Comparison of ENCODE assay signal across 15 mouse cellular contexts in the genomic region with DNA sequence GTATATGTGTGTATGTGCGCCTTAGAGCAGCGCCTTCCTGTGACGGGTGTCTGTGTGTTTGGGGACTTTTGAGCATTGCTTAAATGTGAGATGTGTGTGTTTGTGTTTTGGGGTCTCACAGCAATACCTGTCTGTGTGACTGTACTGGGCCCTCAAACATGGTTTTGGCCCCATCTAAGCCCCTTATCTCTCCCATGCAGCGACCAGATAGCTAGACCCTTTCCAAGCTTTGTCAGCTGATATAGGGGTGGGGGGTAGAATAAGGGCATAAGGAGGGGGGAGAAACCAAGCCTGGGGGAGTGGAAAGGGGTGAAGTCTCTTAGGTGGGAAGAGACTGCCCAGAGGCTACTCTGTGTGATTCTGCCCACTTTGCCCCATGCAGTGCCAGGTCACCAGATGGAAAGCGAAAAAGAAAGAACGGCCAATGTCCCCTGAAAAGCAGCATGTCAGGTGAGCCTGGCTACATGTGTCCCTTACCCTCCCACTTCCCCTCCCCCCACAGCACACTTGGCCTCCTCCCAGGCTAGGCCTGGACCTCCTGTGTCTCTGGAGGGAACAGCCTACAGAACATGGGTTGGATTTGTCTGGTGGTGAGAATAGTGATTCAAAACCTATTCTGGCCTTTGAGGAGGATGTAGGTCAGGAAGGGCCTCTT. TPM values are rescaled to one million over a fixed set of nuclear protein-coding genes. Genes with fewer than 3 reads are reported as not detected.
DNase-seq lines count a peak whose midpoint lies in the region; ATAC-seq and TF ChIP-seq lines count a peak whose summit lies in the region.
"Had no signal": no experiment of that assay in that cellular context is flagged by ENCODE, and none has a peak within 500 bp of the region (broad histone marks: within the 10 kb centered on the region; RNA-seq: fewer than 3 reads in every experiment).

No protein-coding gene starts in this region.

- H3K4me3 ChIP-seq in cerebellum, adult 2 months (replicated peaks; ENCODE audit: insufficient read depth, low read depth, low read length) = no peak overlapping the region
- no peak overlapping the region for H3K4me3 ChIP-seq in intestine, embryonic 15.5 days (replicated peaks)
- no peak overlapping the region for H3K4me3 ChIP-seq in intestine, embryonic 16.5 days (ENCODE audit: low read length)
- H3K4me3 ChIP-seq in liver, embryonic 12.5 days = peak overlapping the region; percentile 19
- H3K4me3 ChIP-seq in forebrain, embryonic 10.5 days = no peak overlapping the region
- H3K4me3 ChIP-seq: forebrain, embryonic 12.5 days; lung, embryonic 15.5 days; myocyte had no signal

- no peak overlapping the region for H3K9ac ChIP-seq in intestine, embryonic 15.5 days
- no peak overlapping the region for H3K9ac ChIP-seq in intestine, embryonic 16.5 days (ENCODE audit: low read depth, low read length)
- H3K9ac ChIP-seq in liver, embryonic 12.5 days = peak overlapping the region; percentile 58
- H3K9ac ChIP-seq: forebrain, embryonic 12.5 days; lung, embryonic 15.5 days had no signal

- DNase-seq in cerebellum, adult 2 months = peak; percentile 59 to 65
- DNase-seq in cerebellum, postnatal 36 days = no peak
- DNase-seq in brain, adult 2 months (ENCODE audit: low read depth, low spot score) = peak; percentile 65
- no peak for DNase-seq in forebrain, embryonic 10.5 days (ENCODE audit: extremely low spot score, low spot score)
- no peak for DNase-seq in adrenal gland, adult 8-10 months
- DNase-seq: adrenal gland, postnatal 36 days; left cerebral cortex, postnatal 4 days; right cerebral cortex, postnatal 14 days had no signal

- peaks cover 52% of the 10 kb centered on the region for H3K4me1 ChIP-seq in cerebellum, adult 2 months (ENCODE audit: control insufficient read depth, insufficient read depth, low read length)
- peaks cover 49% of the 10 kb centered on the region for H3K4me1 ChIP-seq in intestine, embryonic 15.5 days (replicated peaks)
- H3K4me1 ChIP-seq in intestine, embryonic 16.5 days (ENCODE audit: control insufficient read depth, insufficient read depth, low read length) = peaks cover 53% of the 10 kb centered on the region
- peaks cover 66% of the 10 kb centered on the region for H3K4me1 ChIP-seq in liver, embryonic 12.5 days
- H3K4me1 ChIP-seq in forebrain, embryonic 10.5 days = peaks cover 35% of the 10 kb centered on the region

- TF ChIP-seq CTCF in cerebellum, adult 2 months (IDR thresholded peaks at IDR 0.05; ENCODE audit: borderline replicate concordance, insufficient read depth, low read depth, low read length) = no peak

- no peak for ATAC-seq in intestine, embryonic 15.5 days
- ATAC-seq in intestine, embryonic 16.5 days = no peak
- ATAC-seq in liver, embryonic 12.5 days = peak; percentile 40

- peaks cover 39% of the 10 kb centered on the region for H3K36me3 ChIP-seq in intestine, embryonic 15.5 days
- peaks cover 23% of the 10 kb centered on the region for H3K36me3 ChIP-seq in intestine, embryonic 16.5 days (ENCODE audit: control insufficient read depth, insufficient read depth, low read length)
- H3K36me3 ChIP-seq in liver, embryonic 12.5 days = peaks cover 61% of the 10 kb centered on the region
- peaks cover 33% of the 10 kb centered on the region for H3K36me3 ChIP-seq in forebrain, embryonic 10.5 days (replicated peaks)

- H3K27ac ChIP-seq in cerebellum, adult 2 months (ENCODE audit: insufficient read depth, low read length) = peak overlapping the region; percentile 68
- 0 out of 2 replicates have a peak overlapping the region, but pooled peaks have one; percentile 22 for H3K27ac ChIP-seq in intestine, embryonic 15.5 days
- H3K27ac ChIP-seq in intestine, embryonic 16.5 days (ENCODE audit: low read length) = no peak overlapping the region
- H3K27ac ChIP-seq in liver, embryonic 12.5 days = peak overlapping the region; percentile 95
- no peak overlapping the region for H3K27ac ChIP-seq in forebrain, embryonic 10.5 days
- H3K27ac ChIP-seq: forebrain, embryonic 12.5 days; kidney, postnatal 0 days; lung, embryonic 15.5 days had no signal

- no peak for TF ChIP-seq POLR2A in cerebellum, adult 2 months (IDR thresholded peaks at IDR 0.05; ENCODE audit: borderline replicate concordance, insufficient read depth, low read length)

- H3K4me2 ChIP-seq in intestine, embryonic 15.5 days (replicated peaks) = no peak overlapping the region
- H3K4me2 ChIP-seq in intestine, embryonic 16.5 days (ENCODE audit: low read depth, low read length) = no peak overlapping the region
- H3K4me2 ChIP-seq in liver, embryonic 12.5 days = peak overlapping the region; percentile 63
- H3K4me2 ChIP-seq: forebrain, embryonic 12.5 days; lung, embryonic 15.5 days had no signal

- H3K9me3 ChIP-seq in intestine, embryonic 15.5 days = no peaks in the 10 kb centered on the region
- H3K9me3 ChIP-seq in intestine, embryonic 16.5 days (ENCODE audit: control insufficient read depth, low read length) = no peaks in the 10 kb centered on the region
- H3K9me3 ChIP-seq in liver, embryonic 12.5 days (replicated peaks) = no peaks in the 10 kb centered on the region
- no peaks in the 10 kb centered on the region for H3K9me3 ChIP-seq in forebrain, embryonic 10.5 days
- H3K9me3 ChIP-seq: forebrain, embryonic 12.5 days; lung, embryonic 15.5 days had no signal

- no peaks in the 10 kb centered on the region for H3K27me3 ChIP-seq in cerebellum, adult 2 months (ENCODE audit: control insufficient read depth, insufficient read depth, low read length)
- no peaks in the 10 kb centered on the region for H3K27me3 ChIP-seq in intestine, embryonic 15.5 days (replicated peaks)
- H3K27me3 ChIP-seq in intestine, embryonic 16.5 days (replicated peaks; ENCODE audit: control insufficient read depth, insufficient read depth, low read length) = no peaks in the 10 kb centered on the region
- H3K27me3 ChIP-seq in liver, embryonic 12.5 days (replicated peaks) = no peaks in the 10 kb centered on the region
- peaks cover under 1% of the 10 kb centered on the region; the same call in 1 of the 2 replicates for H3K27me3 ChIP-seq in forebrain, embryonic 10.5 days (ENCODE audit: poor library complexity, severe bottlenecking)
- H3K27me3 ChIP-seq: forebrain, embryonic 12.5 days; lung, embryonic 15.5 days had no signal

- WGBS in cerebellum, adult 2 months = 61% methylated on average over 6 of the region's 6 CpGs
- 88% methylated on average over 6 of the region's 6 CpGs for WGBS in intestine, embryonic 15.5 days
- 89% methylated on average over 6 of the region's 6 CpGs for WGBS in intestine, embryonic 16.5 days
- 56% methylated on average over 6 of the region's 6 CpGs for whole genome bisulfite sequencing in liver, embryonic 12.5 days (ENCODE audit: insufficient replicate concordance)
- 93% methylated on average over 6 of the region's 6 CpGs for WGBS in forebrain, embryonic 10.5 days

RNA-seq across cellular contexts. Expression of a gene that starts 15.4 kb away (rescaled TPM):
- polyA plus RNA-seq in cerebellum, adult 2 months (2012; rRNA removed) = 439 and 447 TPM in 2 replicates
- polyA plus RNA-seq in intestine, embryonic 15.5 days (2015; fragmentation: Nextera tagmentation; extraction: Ambion mirVana) = 42.7 and 45.5 TPM in 2 replicates
- 41.5 and 42.0 TPM in 2 replicates for polyA plus RNA-seq in intestine, embryonic 16.5 days (2015; fragmentation: Nextera tagmentation; extraction: Ambion mirVana)
- 13.0 and 13.3 TPM in 2 replicates for polyA plus RNA-seq in liver, embryonic 12.5 days (2016; fragmentation: Nextera tagmentation; extraction: Ambion mirVana)
- 9.5 and 10.9 TPM in 2 replicates for polyA plus RNA-seq in forebrain, embryonic 10.5 days (2016; fragmentation: Nextera tagmentation; extraction: Ambion mirVana)
- 100 to 1,000 TPM in 1 of 4 experiments, 10 to 100 TPM in 3; 67.1 to 111 (median 82.9) TPM for total RNA-seq in adrenal gland, adult 8-10 months (2022)

RNA-seq across cellular contexts. Expression of a gene that starts 19.3 kb away (rescaled TPM):
- 144 and 167 TPM in 2 replicates for polyA plus RNA-seq in cerebellum, adult 2 months (2012; rRNA removed)
- polyA plus RNA-seq in intestine, embryonic 15.5 days (2015; fragmentation: Nextera tagmentation; extraction: Ambion mirVana) = 2.6 and 2.7 TPM in 2 replicates
- polyA plus RNA-seq in intestine, embryonic 16.5 days (2015; fragmentation: Nextera tagmentation; extraction: Ambion mirVana) = 2.3 and 2.7 TPM in 2 replicates
- 1.3 and 1.4 TPM in 2 replicates for polyA plus RNA-seq in liver, embryonic 12.5 days (2016; fragmentation: Nextera tagmentation; extraction: Ambion mirVana)
- polyA plus RNA-seq in forebrain, embryonic 10.5 days (2016; fragmentation: Nextera tagmentation; extraction: Ambion mirVana) = 1.5 TPM in 2 replicates
- 100 to 1,000 TPM; 140 to 286 (median 201) TPM for total RNA-seq in adrenal gland, adult 8-10 months (2022)

RNA-seq across cellular contexts. Expression of a gene that starts 26.6 kb away (rescaled TPM):
- polyA plus RNA-seq in cerebellum, adult 2 months (2012; rRNA removed) = 105 and 108 TPM in 2 replicates
- 39.6 and 42.5 TPM in 2 replicates for polyA plus RNA-seq in intestine, embryonic 15.5 days (2015; fragmentation: Nextera tagmentation; extraction: Ambion mirVana)
- 36.8 and 38.5 TPM in 2 replicates for polyA plus RNA-seq in intestine, embryonic 16.5 days (2015; fragmentation: Nextera tagmentation; extraction: Ambion mirVana)
- 42.0 and 43.7 TPM in 2 replicates for polyA plus RNA-seq in liver, embryonic 12.5 days (2016; fragmentation: Nextera tagmentation; extraction: Ambion mirVana)
- 69.7 and 77.3 TPM in 2 replicates for polyA plus RNA-seq in forebrain, embryonic 10.5 days (2016; fragmentation: Nextera tagmentation; extraction: Ambion mirVana)
- 10 to 100 TPM; 47.7 to 63.3 (median 55.7) TPM for total RNA-seq in adrenal gland, adult 8-10 months (2022)

RNA-seq across cellular contexts. Expression of a gene that starts 39.5 kb away (rescaled TPM):
- polyA plus RNA-seq in cerebellum, adult 2 months (2012; rRNA removed) = 99.1 and 103 TPM in 2 replicates
- 18.9 and 19.7 TPM in 2 replicates for polyA plus RNA-seq in intestine, embryonic 15.5 days (2015; fragmentation: Nextera tagmentation; extraction: Ambion mirVana)
- 13.5 and 14.5 TPM in 2 replicates for polyA plus RNA-seq in intestine, embryonic 16.5 days (2015; fragmentation: Nextera tagmentation; extraction: Ambion mirVana)
- polyA plus RNA-seq in liver, embryonic 12.5 days (2016; fragmentation: Nextera tagmentation; extraction: Ambion mirVana) = 11.5 and 11.7 TPM in 2 replicates
- polyA plus RNA-seq in forebrain, embryonic 10.5 days (2016; fragmentation: Nextera tagmentation; extraction: Ambion mirVana) = 22.9 and 24.1 TPM in 2 replicates
- 10 to 100 TPM; 93.5 to 98.5 (median 93.7) TPM for total RNA-seq in adrenal gland, adult 8-10 months (2022)

RNA-seq across cellular contexts. Expression of a gene that starts 48.9 kb away (rescaled TPM):
- 55.5 TPM in 2 replicates for polyA plus RNA-seq in cerebellum, adult 2 months (2012; rRNA removed)
- polyA plus RNA-seq in intestine, embryonic 15.5 days (2015; fragmentation: Nextera tagmentation; extraction: Ambion mirVana) = 28.2 and 29.8 TPM in 2 replicates
- polyA plus RNA-seq in intestine, embryonic 16.5 days (2015; fragmentation: Nextera tagmentation; extraction: Ambion mirVana) = 23.1 and 24.3 TPM in 2 replicates
- 26.4 and 29.7 TPM in 2 replicates for polyA plus RNA-seq in liver, embryonic 12.5 days (2016; fragmentation: Nextera tagmentation; extraction: Ambion mirVana)
- 45.7 and 49.7 TPM in 2 replicates for polyA plus RNA-seq in forebrain, embryonic 10.5 days (2016; fragmentation: Nextera tagmentation; extraction: Ambion mirVana)
- total RNA-seq in adrenal gland, adult 8-10 months (2022) = 10 to 100 TPM; 34.3 to 47.2 (median 41.6) TPM

Comparison
In these comparisons a context has a peak if more than half of its experiments do, and no peak if none do; other contexts are left out.
1. DNase-seq: peak in cerebellum, adult 2 months (2 of 2) and brain, adult 2 months (single experiment); none in cerebellum, postnatal 36 days (0 of 2), forebrain, embryonic 10.5 days (single experiment) and adrenal gland, adult 8-10 months (single experiment).
2. H3K27ac ChIP-seq: peak in cerebellum, adult 2 months (single experiment), intestine, embryonic 15.5 days (single experiment) and liver, embryonic 12.5 days (single experiment); none in intestine, embryonic 16.5 days (single experiment) and forebrain, embryonic 10.5 days (single experiment).
3. RNA of a gene that starts 19.3 kb away (polyA plus RNA-seq): 144 to 167 TPM in cerebellum, adult 2 months; 2.6 to 2.7 TPM in intestine, embryonic 15.5 days, 2.3 to 2.7 TPM in intestine, embryonic 16.5 days, 1.5 TPM in forebrain, embryonic 10.5 days and 1.3 to 1.4 TPM in liver, embryonic 12.5 days; every median in the first group is over 10 times any median in the second.